Mouse (Mus musculus) frontal cortex, postnatal 25 days (tissue): ENCODE data around the gene Lrp5.

Source experiments
- DNase-seq, 2 experiments: peaks; one replicate each; pipeline ENCODE4 v3.0.0; 2022; ENCODE audit warnings: low spot score in 2 of 2

Lrp5 gene

GRCm38 (mm10) chr19:3686215-3686894 is at the start of gene Lrp5:
Lrp5 (minus strand) TSS chr19:3686564.
- no peak for DNase-seq

DNA sequence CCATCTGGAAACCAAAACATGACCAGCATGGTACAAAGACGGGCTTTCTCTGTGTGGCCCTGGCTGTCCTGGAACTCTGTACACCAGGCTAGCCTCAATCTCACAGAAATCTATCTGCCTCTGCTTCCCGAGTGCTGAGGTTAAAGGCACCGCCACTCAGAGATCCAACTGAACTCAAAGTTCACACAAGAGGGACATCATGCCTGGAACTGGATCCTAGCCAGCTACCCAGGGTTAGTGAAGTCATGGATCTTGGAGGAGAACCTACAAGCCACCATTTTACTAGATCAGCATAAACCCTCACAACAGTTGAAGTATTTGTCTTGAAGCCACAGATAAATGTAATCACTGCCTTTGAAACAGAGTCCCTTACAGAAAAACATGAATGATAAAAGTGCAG is 49.6 kb upstream of the Lrp5 start:
- DNase-seq = no peak

GRCm38 (mm10) chr19:3730781-3731646 is 44.6 kb upstream of the Lrp5 start:
- DNase-seq = no peak

DNA sequence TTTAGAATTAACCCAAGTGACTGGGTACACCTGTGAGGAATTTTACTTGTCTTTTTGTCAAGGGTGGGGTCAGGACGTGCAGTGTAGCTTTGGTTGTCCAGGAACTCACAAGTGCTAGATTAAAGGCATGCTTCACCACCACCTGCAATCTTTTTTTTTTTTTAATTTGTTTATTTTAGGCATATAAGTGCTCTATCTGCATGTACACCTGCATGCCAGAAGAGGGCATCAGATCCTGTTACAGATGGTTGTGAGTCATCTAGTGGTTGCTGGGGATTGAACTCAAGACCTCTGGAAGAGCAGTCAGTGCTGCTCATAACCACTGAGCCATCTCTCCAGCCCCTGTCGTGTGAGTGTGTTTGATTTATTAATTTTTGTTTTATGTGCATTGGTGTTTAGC is 42.5 kb upstream of the Lrp5 start:
- DNase-seq = no peak

- peak in 1 of 2 experiments; percentile 49 for DNase-seq
Observed at GRCm38 (mm10) chr19:3724779-3725178, 38.4 kb upstream of the Lrp5 start.

DNA sequence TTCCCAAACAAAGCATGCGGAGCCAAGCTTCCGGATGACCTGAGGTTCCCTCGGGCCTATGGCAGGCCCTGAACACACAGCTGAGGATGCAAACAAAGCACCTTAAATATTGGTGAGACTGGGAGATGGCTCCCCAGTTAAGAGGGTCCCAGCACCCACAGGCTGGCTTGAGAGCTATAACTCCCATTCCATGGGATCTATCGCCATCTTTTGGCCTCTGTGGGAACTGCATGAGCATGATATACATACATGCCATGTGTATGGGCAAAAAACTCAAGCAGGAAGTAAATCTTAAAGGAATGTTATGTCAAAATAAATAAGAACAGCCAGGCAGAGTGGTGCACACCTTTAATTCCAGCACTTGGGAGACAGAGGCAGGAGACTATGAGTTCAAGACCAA is 37.5 kb upstream of the Lrp5 start:
- DNase-seq = no peak

- no peak for DNase-seq
Observed at GRCm38 (mm10) chr19:3723170-3723569, 36.8 kb upstream of the Lrp5 start.

DNA sequence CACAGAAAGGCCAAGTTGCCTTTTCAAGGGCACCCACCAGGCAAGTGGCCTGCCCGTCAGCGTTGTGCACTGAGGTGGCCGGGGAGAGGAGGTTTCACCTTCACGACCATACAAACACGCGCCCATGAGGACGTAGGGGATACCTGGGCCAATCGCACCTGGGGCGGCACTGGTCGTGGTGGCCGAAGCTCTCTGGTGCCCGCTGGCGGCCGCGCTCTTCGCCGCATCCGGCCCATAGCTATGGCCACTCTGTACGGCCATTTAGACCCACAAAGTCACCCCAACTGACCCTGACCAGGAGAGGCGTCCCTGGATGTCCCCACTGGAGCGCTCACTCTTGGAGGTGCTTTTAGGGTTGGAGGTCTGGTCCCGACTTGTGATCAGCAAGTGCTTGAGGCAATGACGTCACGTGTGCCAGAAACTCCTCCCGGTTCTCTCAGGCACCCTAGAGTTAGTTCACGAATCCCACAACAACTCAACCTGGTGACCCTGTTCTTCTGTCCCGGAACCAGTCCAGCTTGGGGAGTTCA is 33.1 kb upstream of the Lrp5 start:
- peak; percentile 51 to 53 for DNase-seq

- peak; percentile 35 to 60 for DNase-seq
Observed at GRCm38 (mm10) chr19:3718481-3719361, 32.4 kb upstream of the Lrp5 start.

DNA sequence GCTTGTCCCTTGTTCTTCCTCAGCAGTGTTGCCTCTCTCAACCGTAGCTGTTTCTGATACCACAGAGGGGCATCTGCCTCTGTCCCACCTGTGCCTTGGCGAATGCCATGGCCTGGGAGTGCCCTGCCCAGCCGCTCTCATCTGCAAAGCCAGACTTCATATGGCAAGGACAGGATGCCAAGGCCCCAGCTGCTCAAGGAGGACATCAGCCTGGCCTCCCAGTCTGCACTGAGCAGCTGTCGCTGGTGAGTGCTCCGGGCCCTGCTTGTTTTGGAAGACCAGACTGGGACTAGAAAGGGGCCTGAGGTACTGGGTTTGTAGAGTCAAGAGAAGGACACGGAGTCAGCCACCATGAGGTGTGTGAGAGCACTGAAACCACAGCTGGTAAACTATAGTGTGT is 28.0 kb upstream of the Lrp5 start:
- no peak for DNase-seq

- DNase-seq = no peak
Observed at GRCm38 (mm10) chr19:3710436-3710835, 24.1 kb upstream of the Lrp5 start.

GRCm38 (mm10) chr19:3709013-3709787 is 22.8 kb upstream of the Lrp5 start:
- DNase-seq = no peak

- peak; percentile 98 to 99 for DNase-seq
Observed at GRCm38 (mm10) chr19:3708078-3709012, 22.0 kb upstream of the Lrp5 start, which contains the start of gene 1810055G02Rik. 1810055G02Rik (plus strand) TSS chr19:3708293.

DNA sequence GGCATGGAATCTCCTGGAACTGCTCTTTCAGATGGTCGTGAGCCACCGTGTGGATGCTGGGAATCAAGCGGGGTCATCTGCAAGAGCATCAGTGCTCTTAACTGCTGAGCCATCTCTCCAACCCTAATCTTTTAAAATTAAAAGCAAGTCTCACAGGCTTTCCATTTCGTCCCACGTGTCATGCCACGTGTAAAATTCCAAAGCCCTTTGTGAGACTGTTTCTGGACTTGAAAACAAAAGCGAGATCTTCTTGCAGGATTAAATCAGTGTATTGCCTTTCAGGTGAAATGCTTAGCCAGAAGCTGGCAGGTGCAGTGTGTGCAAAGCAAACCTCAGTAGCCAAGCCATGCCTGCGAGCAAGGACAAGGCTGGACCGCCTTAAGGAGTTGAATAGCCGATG is 21.2 kb upstream of the Lrp5 start:
- no peak for DNase-seq

- DNase-seq = no peak
Observed at GRCm38 (mm10) chr19:3706258-3706657, 19.9 kb upstream of the Lrp5 start.

GRCm38 (mm10) chr19:3702460-3702859 is 16.1 kb upstream of the Lrp5 start:
- DNase-seq = no peak

- DNase-seq = peak; percentile 64 to 70
Observed at GRCm38 (mm10) chr19:3699508-3700438, 13.4 kb upstream of the Lrp5 start.

GRCm38 (mm10) chr19:3698035-3698434 is 11.7 kb upstream of the Lrp5 start:
- DNase-seq = no peak

- DNase-seq = no peak
Observed at GRCm38 (mm10) chr19:3695976-3696375, 9.6 kb upstream of the Lrp5 start.
